ENCODE assay signal across 8 mouse cellular contexts in the genomic region with DNA sequence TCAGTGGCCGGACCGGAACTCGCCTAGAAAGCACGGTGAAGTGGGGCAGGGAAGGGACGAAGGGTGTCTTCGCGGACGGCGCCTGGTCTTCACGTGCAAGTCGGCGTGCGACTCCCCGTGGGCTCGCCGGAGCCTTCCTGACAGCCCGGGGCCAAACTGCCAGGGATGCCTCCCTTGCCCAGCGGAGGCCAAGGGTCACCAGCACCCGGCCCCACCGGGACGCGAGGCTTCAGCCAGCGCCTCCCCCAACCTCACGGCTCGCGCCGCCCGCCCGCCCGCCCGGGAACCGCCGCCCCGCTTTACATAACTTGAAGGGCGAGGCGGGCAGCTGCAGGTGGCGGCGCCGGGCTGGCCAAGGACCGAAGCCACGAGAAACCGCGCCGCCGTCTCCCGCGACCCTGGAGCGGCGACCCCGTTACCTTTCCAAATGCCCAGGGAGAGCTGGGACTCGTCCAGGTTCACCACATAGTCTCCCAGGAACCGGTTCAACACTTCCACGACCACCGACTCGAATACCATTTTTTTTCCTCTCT. TPM values are rescaled to one million over a fixed set of nuclear protein-coding genes. Genes with fewer than 3 reads are reported as not detected.
DNase-seq lines count a peak whose midpoint lies in the region; ATAC-seq and TF ChIP-seq lines count a peak whose summit lies in the region.

No protein-coding gene starts in this region.

- H3K27ac ChIP-seq in liver, embryonic 14.5 days = peak overlapping the region; percentile 50
- no peak overlapping the region for H3K27ac ChIP-seq in neural tube, embryonic 13.5 days (replicated peaks)

- no peaks in the 10 kb centered on the region for H3K36me3 ChIP-seq in liver, embryonic 14.5 days (replicated peaks; ENCODE audit: control insufficient read depth, insufficient read depth, low read depth)
- no peaks in the 10 kb centered on the region for H3K36me3 ChIP-seq in neural tube, embryonic 13.5 days

- no peak for TF ChIP-seq EP300 in liver, embryonic 14.5 days (IDR thresholded peaks at IDR 0.05; ENCODE audit: low read depth)

- WGBS in liver, embryonic 14.5 days (ENCODE audit: insufficient replicate concordance) = under 1% methylated on average over 53 of the region's 55 CpGs
- WGBS in neural tube, embryonic 13.5 days = 0% methylated on average over 53 of the region's 55 CpGs

- H3K9ac ChIP-seq in liver, embryonic 14.5 days (replicated peaks) = peak overlapping the region; percentile 85
- peak overlapping the region; percentile 77 for H3K9ac ChIP-seq in neural tube, embryonic 13.5 days

- TF ChIP-seq CTCF in liver, embryonic 14.5 days (IDR thresholded peaks at IDR 0.05; ENCODE audit: low read depth) = no peak

- peaks cover 11 to 20% of the 10 kb centered on the region in 2 experiments for H3K4me1 ChIP-seq in liver, embryonic 14.5 days (replicated peaks; ENCODE audit: control insufficient read depth in 2 of 2, insufficient read depth in 2 of 2, low read length in 1 of 2)
- peaks cover 11% of the 10 kb centered on the region for H3K4me1 ChIP-seq in neural tube, embryonic 13.5 days (replicated peaks)

- peak; percentile 77 for ATAC-seq in liver, embryonic 14.5 days (ENCODE audit: insufficient read depth)
- ATAC-seq in neural tube, embryonic 13.5 days (ENCODE audit: low read depth) = no peak; the same call in none of the 2 replicates

- H3K9me3 ChIP-seq in liver, embryonic 14.5 days (ENCODE audit: control insufficient read depth, low read length) = no peaks in the 10 kb centered on the region
- H3K9me3 ChIP-seq in neural tube, embryonic 13.5 days = no peaks in the 10 kb centered on the region

- H3K4me3 ChIP-seq in liver, embryonic 14.5 days (ENCODE audit: insufficient read depth in 1 of 2, low read depth in 2 of 2, low read length in 2 of 2) = peak overlapping the region; percentile 88 to 90
- peak overlapping the region; percentile 65 for H3K4me3 ChIP-seq in neural tube, embryonic 13.5 days

- peak; percentile 33 to 54 for DNase-seq in urinary bladder, adult 18-20 months (ENCODE audit: low spot score in 2 of 2)
- DNase-seq in urinary bladder, postnatal 10 days (ENCODE audit: low spot score) = no peak
- peak; percentile 60 for DNase-seq in embryo, embryonic 11 days
- peak; percentile 32 for DNase-seq in heart, adult 8-10 months (ENCODE audit: low spot score)
- DNase-seq in kidney, adult 9 months = peak; percentile 86
- no peak for DNase-seq in liver, embryonic 14.5 days (ENCODE audit: low read depth in 3 of 3, low spot score in 3 of 3)
- peak; percentile 72 for DNase-seq in thymus, postnatal 4 days

- H3K4me2 ChIP-seq in liver, embryonic 14.5 days (ENCODE audit: low read depth) = peak overlapping the region; percentile 100
- peak overlapping the region; percentile 97 for H3K4me2 ChIP-seq in neural tube, embryonic 13.5 days

- no peaks in the 10 kb centered on the region for H3K27me3 ChIP-seq in liver, embryonic 14.5 days (ENCODE audit: control insufficient read depth, insufficient read depth, low read length)
- H3K27me3 ChIP-seq in neural tube, embryonic 13.5 days = peaks cover 29% of the 10 kb centered on the region

RNA-seq across cellular contexts. Expression of a gene that starts 0.4 kb away (rescaled TPM):
- 10 to 100 TPM; 30.8 to 42.7 (median 40.3) TPM for total RNA-seq in heart, adult 8-10 months (2022)
- 4.3 and 6.9 TPM in 2 replicates for polyA plus RNA-seq in liver, embryonic 14.5 days (2012; rRNA removed)
- 8.0 and 8.1 TPM in 2 replicates for polyA plus RNA-seq in liver, embryonic 14.5 days (2014; fragmentation: Nextera tagmentation; extraction: Ambion mirVana)
- 6.0 and 7.0 TPM in 2 replicates for polyA plus RNA-seq in neural tube, embryonic 13.5 days (2015; fragmentation: Nextera tagmentation; extraction: Ambion mirVana)

Comparison
In these comparisons a context has a peak if more than half of its experiments do, and no peak if none do; other contexts are left out.
1. DNase-seq: peak in urinary bladder, adult 18-20 months (2 of 2), embryo, embryonic 11 days (single experiment), heart, adult 8-10 months (single experiment), kidney, adult 9 months (single experiment) and thymus, postnatal 4 days (single experiment); none in urinary bladder, postnatal 10 days (single experiment) and liver, embryonic 14.5 days (0 of 3).